Mouse (Mus musculus) left cerebral cortex, adult 2 months (tissue): ENCODE data around the gene Gdf1. TPM values are rescaled to one million over a fixed set of nuclear protein-coding genes. Genes with fewer than 3 reads are reported as not detected.

Source experiments
- DNase-seq, 2 experiments: peaks; one replicate each; pipeline ENCODE4 v3.0.0; 2021 to 2022; ENCODE audit warnings: low spot score in 2 of 2, mixed read lengths in 1 of 2; ENCODE audit errors: extremely low spot score in 1 of 2
- H3K27ac ChIP-seq: fragments of 200-600 bp; 2 replicates; pipeline ENCODE4 v1.8.1; 2022
- H3K4me3 ChIP-seq: fragments of 200-600 bp; 2 replicates; pipeline ENCODE4 v1.8.1; 2022
- CTCF ChIP-seq: fragments of 200-600 bp; IDR thresholded peaks from 2 replicates; pipeline ENCODE4 v1.8.1; 2022; ENCODE audit warnings: antibody characterized with exemption, mild to moderate bottlenecking, moderate library complexity
- intact Hi-C: fragments of 180-260 bp; cut with DNase I; formaldehyde crosslinking; loops from one replicate; pipeline ENCODE4 v1.15.1; 2025
- long read RNA-seq, 2 experiments: library from polyadenylated mRNA; stranded (forward); transcript quantifications; one replicate each; pipeline ENCODE4 v2.0.0; 2021; ENCODE audit warnings: borderline mapping rate in 2 of 2
- total RNA-seq, 2 experiments: library from RNA; stranded (reverse); gene quantifications; 2 replicates each; pipeline ENCODE4 v1.2.3; 2021

Gene Gdf1
- 10 to 100 TPM in 1 of 2 experiments, 1 to 10 TPM in 1; 8.2 to 17.1 TPM for total RNA-seq
- long read RNA-seq, experiment 1, transcript Gdf1-201 (2 exons, 1,349 nt) = major isoform, 5 of 5 reads
- long read RNA-seq, experiment 1, partial matches to known transcripts = 0 of 5 reads
- long read RNA-seq, experiment 1, other reads (novel, unspliced or antisense) = 0 of 5 reads
- long read RNA-seq, experiment 2, partial matches to known transcripts = 0 of 15 reads
- long read RNA-seq, experiment 2, other reads (novel, unspliced or antisense) = 11 of 15 reads

- Histone ChIP-seq H3K4me3 (no peak within 1 kb of the TSS), H3K27ac (peak within 1 kb of the TSS; percentile 63)
- intact Hi-C loops = no loop called here
- DNase-seq = no peak
- no peak for TF ChIP-seq CTCF
Observed at GRCm38 (mm10) chr8:70329124-70329834, at the start of gene Gdf1. Gene Gdf1 (plus strand): TSS chr8:70329817.

DNA sequence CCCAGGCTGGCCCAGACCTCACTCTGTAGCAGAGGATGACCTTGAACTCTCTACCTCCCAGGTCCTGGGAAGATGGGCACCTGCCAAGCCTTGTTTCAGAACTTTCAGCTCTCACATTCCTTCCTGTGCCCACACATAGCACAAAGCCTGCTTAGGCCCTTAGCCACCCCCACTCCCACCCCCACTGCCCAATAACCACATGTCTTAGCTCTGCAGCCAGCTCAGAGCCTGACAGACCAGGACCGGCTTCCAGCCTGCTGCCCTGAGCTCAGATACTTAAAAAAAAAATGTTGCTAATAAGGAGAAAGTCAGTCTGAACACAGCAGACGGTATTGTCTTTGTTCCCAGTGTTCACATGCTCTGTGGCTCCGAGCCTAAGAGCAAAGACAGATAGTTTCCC, 48.6 kb upstream of the Gdf1 start:
- H3K4me3 ChIP-seq = no peak overlapping the region
- TF ChIP-seq CTCF = no peak
- intact Hi-C loops = no loop called here
- no peak overlapping the region for H3K27ac ChIP-seq
- no peak for DNase-seq

DNA sequence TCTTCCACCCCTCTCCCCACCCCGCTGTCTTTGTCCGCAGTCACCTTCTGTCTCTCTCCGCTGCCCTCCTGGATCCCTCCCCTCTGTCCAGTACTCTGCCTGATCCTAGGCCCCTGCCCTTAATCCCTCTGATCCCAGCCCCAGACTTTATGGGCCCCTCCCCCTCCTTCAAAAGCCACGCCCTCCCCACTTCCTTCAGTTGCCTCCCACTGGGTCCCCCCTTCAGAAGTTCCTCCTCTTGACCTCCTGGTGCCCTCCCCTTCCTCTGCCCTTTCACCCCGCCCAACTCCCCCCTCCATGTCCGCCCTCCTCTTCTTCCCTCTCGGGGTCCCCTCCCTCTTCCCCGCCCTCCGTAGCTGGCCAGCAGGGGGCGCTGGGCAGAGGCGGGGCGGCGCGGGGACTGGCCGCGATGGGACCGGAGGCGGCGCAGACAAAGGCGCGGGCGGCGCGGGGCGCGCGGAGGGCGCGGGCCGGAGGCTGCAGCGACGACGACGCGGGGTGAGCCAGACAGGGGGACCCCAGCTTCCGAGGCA, 46.9 kb upstream of the Gdf1 start, which contains the start of gene Homer3:
Gene Homer3 (plus strand): TSS at position 225 of the 533 bp plus-strand sequence.
- intact Hi-C loops = no loop called here
- peak; percentile 77 for TF ChIP-seq CTCF
- peak; percentile 79 for DNase-seq
- H3K4me3 ChIP-seq = peak within 1 kb of the TSS; percentile 58
- peak within 1 kb of the TSS; percentile 45 for H3K27ac ChIP-seq

DNA sequence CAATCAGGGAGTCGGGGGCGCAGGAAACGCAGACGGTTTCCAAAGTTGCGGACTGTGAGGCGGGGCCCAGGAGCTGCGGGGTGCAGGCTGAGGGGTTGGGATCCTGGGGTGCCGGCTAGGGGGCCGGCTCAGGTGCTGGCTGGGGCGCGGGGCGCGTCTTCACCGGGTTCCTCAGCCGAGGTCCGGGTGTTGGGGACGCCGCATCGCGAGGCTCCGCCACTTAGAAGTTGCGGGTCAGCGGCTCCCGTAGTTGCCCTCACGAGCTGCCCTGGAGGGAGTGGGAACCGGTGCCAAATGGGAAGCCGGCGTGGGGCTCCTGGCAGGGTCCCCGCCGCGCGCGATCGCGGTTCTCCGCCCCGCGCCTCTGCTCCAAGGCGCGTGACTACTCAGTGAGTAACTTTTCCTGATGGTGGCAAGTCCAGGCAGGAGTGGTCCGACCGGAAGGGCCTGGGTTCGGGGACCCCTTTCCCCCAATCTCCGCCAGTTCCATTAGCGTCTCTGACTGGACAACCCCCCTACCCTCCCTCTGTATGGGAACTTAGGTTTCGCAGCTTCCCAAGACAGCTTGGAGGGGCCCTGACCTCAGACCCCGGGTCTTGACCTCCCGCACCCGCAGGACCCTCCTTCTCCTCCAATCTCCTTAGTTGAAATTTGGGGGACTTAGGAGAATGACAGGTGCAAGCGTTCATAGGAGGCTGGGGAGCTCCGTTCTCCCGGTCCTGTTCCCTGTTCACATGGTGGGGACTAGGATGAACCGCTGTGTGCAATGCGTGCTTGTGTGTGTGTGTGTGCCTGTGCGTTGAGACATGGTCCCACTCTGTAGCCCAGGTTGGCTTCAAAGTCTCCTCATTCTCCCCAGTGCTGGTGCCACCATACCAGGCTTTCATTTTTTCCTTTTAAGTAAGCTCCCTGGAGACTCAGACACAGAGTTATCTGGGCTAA, 46.2 kb upstream of the Gdf1 start:
- peak overlapping the region; percentile 45 for H3K27ac ChIP-seq
- TF ChIP-seq CTCF = no peak
- peak overlapping the region; percentile 58 for H3K4me3 ChIP-seq
- DNase-seq = no peak
- intact Hi-C loops = no loop called here

DNA sequence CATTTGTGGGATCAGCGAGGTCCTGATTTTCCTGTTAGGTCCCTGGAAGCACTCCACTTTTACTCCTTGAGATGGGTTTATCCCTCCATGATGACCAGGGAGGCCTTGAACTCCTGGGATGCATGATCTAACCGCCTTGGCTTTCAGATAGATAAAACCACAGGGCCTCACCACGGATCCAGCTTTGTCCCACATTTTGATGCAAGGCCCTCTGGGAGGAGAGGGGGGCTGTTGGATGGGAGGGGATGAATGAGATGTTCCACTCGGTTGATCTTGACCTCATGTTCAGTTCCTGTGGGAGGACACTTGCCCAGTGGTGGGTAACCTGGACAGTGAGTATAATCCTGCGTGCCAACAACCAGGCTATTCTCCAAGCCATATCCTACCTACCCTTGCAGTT, 45.2 kb upstream of the Gdf1 start:
- no peak for TF ChIP-seq CTCF
- DNase-seq = no peak
- Histone ChIP-seq H3K27ac (no peak overlapping the region), H3K4me3 (no peak overlapping the region)
- intact Hi-C loops = no loop called here

DNA sequence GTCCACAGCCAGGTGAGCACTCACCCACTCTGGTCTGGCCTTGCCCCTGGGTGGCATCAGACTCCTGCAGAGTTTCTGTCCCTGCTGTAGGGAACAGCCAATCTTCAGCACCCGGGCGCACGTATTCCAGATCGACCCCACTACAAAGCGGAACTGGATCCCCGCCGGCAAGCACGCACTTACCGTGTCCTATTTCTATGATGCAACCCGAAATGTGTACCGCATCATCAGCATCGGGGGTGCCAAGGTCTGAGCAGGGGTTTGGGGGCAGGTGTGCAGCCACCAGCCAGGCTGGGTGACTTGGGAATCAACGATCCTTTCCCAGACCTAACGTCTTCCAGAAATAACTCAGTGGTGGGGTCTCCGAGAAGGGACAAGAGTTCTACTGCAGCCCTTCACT, 44.3 kb upstream of the Gdf1 start:
- intact Hi-C loops = no loop called here
- H3K27ac ChIP-seq = no peak overlapping the region
- no peak overlapping the region for H3K4me3 ChIP-seq
- no peak for DNase-seq
- no peak for TF ChIP-seq CTCF

- TF ChIP-seq CTCF = peak; percentile 34
- DNase-seq = no peak
- no peak overlapping the region for H3K27ac ChIP-seq
- no peak overlapping the region for H3K4me3 ChIP-seq
- intact Hi-C loops = no loop called here
Observed at GRCm38 (mm10) chr8:70286737-70287136, 42.9 kb upstream of the Gdf1 start.

GRCm38 (mm10) chr8:70293988-70294405, 35.6 kb upstream of the Gdf1 start:
- H3K27ac ChIP-seq = no peak overlapping the region
- H3K4me3 ChIP-seq = no peak overlapping the region
- no peak for TF ChIP-seq CTCF
- intact Hi-C loops = no loop called here
- no peak for DNase-seq

DNA sequence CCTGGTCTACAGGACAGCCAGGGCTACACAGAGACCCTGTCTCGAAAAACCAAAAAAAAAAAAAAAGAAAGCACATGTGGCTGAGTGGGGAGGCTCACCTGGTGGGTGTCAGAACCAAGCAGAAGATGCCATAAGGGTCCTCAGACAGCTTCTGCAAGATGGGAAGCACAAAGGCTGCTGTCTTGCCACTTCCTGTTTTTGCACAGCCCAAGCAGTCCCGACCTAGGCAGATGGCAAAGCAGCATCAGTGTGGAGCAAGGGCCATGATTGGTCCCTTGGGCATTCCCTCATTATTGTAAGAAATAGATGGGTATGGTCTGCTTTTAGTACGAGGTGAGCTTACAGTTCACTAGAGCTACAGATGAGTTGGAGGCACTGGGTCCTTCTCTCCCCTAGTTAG, 28.7 kb upstream of the Gdf1 start:
- no peak overlapping the region for H3K27ac ChIP-seq
- H3K4me3 ChIP-seq = no peak overlapping the region
- no peak for DNase-seq
- no peak for TF ChIP-seq CTCF
- intact Hi-C loops = no loop called here

- intact Hi-C loops = no loop called here
- Histone ChIP-seq H3K4me3 (peak within 1 kb of the TSS; percentile 76), H3K27ac (peak within 1 kb of the TSS; percentile 97)
- TF ChIP-seq CTCF = no peak
- DNase-seq = peak; percentile 93 to 94
Observed at GRCm38 (mm10) chr8:70302358-70302890, 27.2 kb upstream of the Gdf1 start, which contains the start of the genes Ddx49 and Cope. Gene Ddx49 (minus strand): TSS chr8:70302489. Gene Cope (plus strand): TSS chr8:70302518.

DNA sequence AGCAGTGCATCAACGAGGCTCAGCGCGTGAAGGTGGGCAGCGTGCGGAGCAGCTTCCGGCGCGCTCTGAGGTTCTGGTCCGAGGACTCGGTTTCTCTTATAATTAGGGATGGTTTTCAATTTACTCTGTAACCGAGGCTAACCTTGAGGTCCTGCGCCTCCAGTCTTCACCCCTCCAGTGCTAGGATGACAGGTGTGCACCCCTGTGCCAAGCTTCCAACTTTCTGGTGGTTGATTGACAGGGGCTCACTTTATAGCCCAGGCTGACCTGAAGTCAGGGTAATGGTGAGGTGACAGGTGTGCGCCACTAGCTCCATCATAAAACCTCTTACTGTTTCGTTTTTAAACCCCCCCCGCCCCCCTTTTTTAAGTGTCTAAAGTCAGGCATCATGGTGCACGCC, 26.7 kb upstream of the Gdf1 start:
- peak overlapping the region; percentile 76 for H3K4me3 ChIP-seq
- DNase-seq = no peak
- peak overlapping the region; percentile 97 for H3K27ac ChIP-seq
- intact Hi-C loops = no loop called here
- no peak for TF ChIP-seq CTCF
